Mouse (Mus musculus) liver, postnatal 0 days (tissue): ENCODE measurements around the gene Mad1l1.

ENCODE experiments used
- CTCF ChIP-seq: sonication (generic); IDR thresholded peaks from 2 replicates; pipeline ENCODE4 v1.5.1; 2016; ENCODE audit warnings: antibody characterized with exemption, low read depth
- EP300 ChIP-seq: IDR thresholded peaks from 2 replicates; pipeline ENCODE4 v1.6.1; 2016; ENCODE audit warnings: antibody characterized with exemption, low read depth, mild to moderate bottlenecking

DNA sequence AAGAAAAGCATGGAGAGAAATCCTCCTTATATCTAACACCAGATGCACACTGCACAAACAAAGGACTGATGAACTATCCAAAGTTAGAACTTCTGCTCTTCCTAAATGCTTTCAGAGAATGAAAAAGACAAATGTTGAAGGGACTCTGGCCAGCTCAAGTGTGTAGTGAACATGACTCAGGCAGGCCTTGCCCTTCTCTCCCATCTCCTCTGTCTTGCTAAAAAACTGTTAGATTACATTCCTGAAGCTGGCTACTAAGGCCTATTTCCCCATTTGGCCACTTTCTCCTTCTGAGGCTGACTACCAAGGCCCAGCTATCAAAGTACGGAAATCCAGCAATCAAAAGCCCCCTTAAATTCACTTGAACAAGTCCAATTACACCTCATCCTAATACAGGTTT, 301.7 kb downstream of the Mad1l1 start:
- TF ChIP-seq EP300, result no peak
- no peak for TF ChIP-seq CTCF
